Mouse (Mus musculus): ENCODE results near the gene Zfp398. TPM values are rescaled to one million over a fixed set of nuclear protein-coding genes. Genes with fewer than 3 reads are reported as not detected.
A peak's percentile ranks its signal among the peaks of the same experiment; 100 is the strongest.

Gene Zfp398
- total RNA-seq (2021), result 10 to 100 TPM; 19.1 to 21.0 TPM
- long read RNA-seq, experiment 1, partial matches to known transcripts, result 0 of 2 reads
- long read RNA-seq, experiment 1, other reads (novel, unspliced or antisense), result 2 of 2 reads
- long read RNA-seq, experiment 2, partial matches to known transcripts, result 0 of 2 reads
- long read RNA-seq, experiment 2, other reads (novel, unspliced or antisense), result 2 of 2 reads

- DNase-seq (ENCODE audit: low spot score in 2 of 2), result peak; percentile 95
Observed at GRCm38 (mm10) chr6:47835482-47835983, at the start of gene Zfp398. Gene Zfp398 (plus strand): TSS chr6:47835661.

- peak; percentile 91 to 92 for DNase-seq (ENCODE audit: low spot score in 2 of 2)
Observed at GRCm38 (mm10) chr6:47787941-47788736, 47.3 kb upstream of the Zfp398 start.

GRCm38 (mm10) chr6:47788821-47789220, 46.6 kb upstream of the Zfp398 start:
- no peak for DNase-seq (ENCODE audit: low spot score in 2 of 2)

GRCm38 (mm10) chr6:47790745-47791144, 44.7 kb upstream of the Zfp398 start:
- DNase-seq (ENCODE audit: low spot score in 2 of 2), result no peak

GRCm38 (mm10) chr6:47792533-47792932, 42.9 kb upstream of the Zfp398 start:
- DNase-seq (ENCODE audit: low spot score in 2 of 2), result no peak

- DNase-seq (ENCODE audit: low spot score in 2 of 2), result no peak
Observed at GRCm38 (mm10) chr6:47793284-47793683, 42.2 kb upstream of the Zfp398 start.

GRCm38 (mm10) chr6:47794106-47794830, 41.2 kb upstream of the Zfp398 start:
- DNase-seq (ENCODE audit: low spot score in 2 of 2), result peak in 1 of 2 experiments; percentile 45

- peak; percentile 28 to 71 for DNase-seq (ENCODE audit: low spot score in 2 of 2)
Observed at GRCm38 (mm10) chr6:47799079-47799478, 36.4 kb upstream of the Zfp398 start.

- no peak for DNase-seq (ENCODE audit: low spot score in 2 of 2)
Observed at GRCm38 (mm10) chr6:47805520-47805919, 29.9 kb upstream of the Zfp398 start.

GRCm38 (mm10) chr6:47807419-47807818, 28.0 kb upstream of the Zfp398 start:
- no peak for DNase-seq (ENCODE audit: low spot score in 2 of 2)

- DNase-seq (ENCODE audit: low spot score in 2 of 2), result no peak
Observed at GRCm38 (mm10) chr6:47808545-47808944, 26.9 kb upstream of the Zfp398 start.

- DNase-seq (ENCODE audit: low spot score in 2 of 2), result no peak
Observed at GRCm38 (mm10) chr6:47809053-47809452, 26.4 kb upstream of the Zfp398 start.

- DNase-seq (ENCODE audit: low spot score in 2 of 2), result no peak
Observed at GRCm38 (mm10) chr6:47810181-47810580, 25.3 kb upstream of the Zfp398 start.

GRCm38 (mm10) chr6:47811324-47811723, 24.1 kb upstream of the Zfp398 start:
- no peak for DNase-seq (ENCODE audit: low spot score in 2 of 2)

- no peak for DNase-seq (ENCODE audit: low spot score in 2 of 2)
Observed at GRCm38 (mm10) chr6:47812271-47812915, 23.1 kb upstream of the Zfp398 start.

- DNase-seq (ENCODE audit: low spot score in 2 of 2), result peak; percentile 97 to 98
Observed at GRCm38 (mm10) chr6:47813257-47813878, 22.1 kb upstream of the Zfp398 start, which contains the start of gene Pdia4. Gene Pdia4 (minus strand): TSS chr6:47813430.

- no peak for DNase-seq (ENCODE audit: low spot score in 2 of 2)
Observed at GRCm38 (mm10) chr6:47816151-47816550, 19.3 kb upstream of the Zfp398 start.

GRCm38 (mm10) chr6:47818721-47819120, 16.7 kb upstream of the Zfp398 start:
- no peak for DNase-seq (ENCODE audit: low spot score in 2 of 2)

- DNase-seq (ENCODE audit: low spot score in 2 of 2), result peak; percentile 27 to 38
Observed at GRCm38 (mm10) chr6:47819626-47820325, 15.7 kb upstream of the Zfp398 start.

GRCm38 (mm10) chr6:47821236-47821635, 14.2 kb upstream of the Zfp398 start:
- no peak for DNase-seq (ENCODE audit: low spot score in 2 of 2)
